Mouse (Mus musculus) urinary bladder, postnatal 10 days (tissue): Measurements from ENCODE around the gene Cops2.

Experiments
- DNase-seq: peaks from one replicate; pipeline ENCODE4 v3.0.0; 2022; ENCODE audit warnings: low spot score

Gene Cops2

DNA sequence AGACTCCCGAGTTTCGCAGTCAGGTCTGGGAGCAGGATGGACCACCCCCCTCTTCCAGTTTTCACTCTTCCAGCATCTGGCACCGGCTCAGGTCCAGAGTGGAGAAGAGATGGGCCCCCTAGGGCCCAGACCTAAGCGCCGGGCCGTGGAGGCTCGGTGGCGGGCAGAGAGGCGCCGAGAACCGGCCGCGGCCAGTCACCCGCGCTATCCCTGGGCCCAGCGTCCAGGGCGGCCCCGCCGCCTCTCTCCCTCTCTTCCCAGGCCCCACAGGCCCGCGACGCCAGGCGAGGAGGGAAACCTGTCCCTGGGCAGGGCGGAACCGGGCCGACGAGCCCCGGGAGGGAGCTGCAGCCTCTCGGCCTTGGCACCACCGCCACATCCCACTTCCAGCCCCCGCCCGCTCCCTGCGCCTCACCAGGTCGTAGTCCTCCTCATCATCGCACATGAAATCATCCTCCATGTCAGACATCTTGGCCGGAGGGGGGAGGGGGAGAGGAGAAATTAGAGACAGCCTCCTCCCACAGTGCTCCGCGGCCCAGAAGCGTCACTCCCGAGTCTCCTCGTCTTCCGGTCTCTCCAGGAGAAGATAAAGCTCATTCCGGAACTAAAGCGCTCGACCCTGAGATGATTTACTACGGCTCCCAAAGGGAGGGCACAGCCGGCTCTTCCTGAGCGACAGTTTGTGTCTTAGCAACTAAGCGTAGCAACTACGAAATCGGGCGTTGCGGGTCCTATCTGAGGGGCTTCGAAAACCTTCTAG lies at the start of gene Cops2, which contains the start of gene Galk2:
Cops2 (minus strand) TSS at position 619 of the 760 bp plus-strand sequence.
Galk2 (plus strand) TSS at position 589 of the 760 bp plus-strand sequence.
- peak; percentile 68 for DNase-seq

DNA sequence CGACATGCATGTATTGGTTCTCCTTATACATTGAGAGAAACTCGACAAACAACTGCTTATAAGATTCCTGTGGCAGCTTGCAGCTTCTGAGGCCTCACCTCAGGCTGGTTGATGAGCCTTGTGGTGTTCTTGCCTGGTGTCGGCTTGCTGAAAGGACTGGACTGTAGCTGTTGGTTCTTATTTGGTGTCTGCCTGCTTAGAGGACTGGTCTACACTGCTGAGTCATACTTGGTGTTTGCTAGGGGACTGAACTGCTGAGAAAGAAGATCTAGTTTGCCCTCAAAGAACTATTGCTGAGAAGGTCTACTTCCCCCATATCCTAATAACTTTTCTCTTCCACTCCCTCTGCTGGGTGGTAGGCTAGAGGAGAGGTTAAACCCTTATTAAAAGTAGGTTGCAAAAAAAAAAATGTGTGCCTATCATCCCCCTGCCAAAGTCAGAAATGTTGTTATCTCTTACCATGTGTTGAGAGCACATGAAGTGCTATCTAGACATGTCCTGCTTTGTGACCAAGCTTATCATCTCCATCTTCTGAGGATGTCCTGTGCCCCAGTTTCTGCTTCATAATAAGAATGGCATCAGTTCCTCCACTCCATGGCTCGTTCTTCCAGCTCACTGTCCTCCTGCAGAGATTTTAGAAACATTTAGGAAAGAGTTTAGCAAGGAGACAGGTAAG lies 48.8 kb upstream of the Cops2 start:
- no peak for DNase-seq

DNA sequence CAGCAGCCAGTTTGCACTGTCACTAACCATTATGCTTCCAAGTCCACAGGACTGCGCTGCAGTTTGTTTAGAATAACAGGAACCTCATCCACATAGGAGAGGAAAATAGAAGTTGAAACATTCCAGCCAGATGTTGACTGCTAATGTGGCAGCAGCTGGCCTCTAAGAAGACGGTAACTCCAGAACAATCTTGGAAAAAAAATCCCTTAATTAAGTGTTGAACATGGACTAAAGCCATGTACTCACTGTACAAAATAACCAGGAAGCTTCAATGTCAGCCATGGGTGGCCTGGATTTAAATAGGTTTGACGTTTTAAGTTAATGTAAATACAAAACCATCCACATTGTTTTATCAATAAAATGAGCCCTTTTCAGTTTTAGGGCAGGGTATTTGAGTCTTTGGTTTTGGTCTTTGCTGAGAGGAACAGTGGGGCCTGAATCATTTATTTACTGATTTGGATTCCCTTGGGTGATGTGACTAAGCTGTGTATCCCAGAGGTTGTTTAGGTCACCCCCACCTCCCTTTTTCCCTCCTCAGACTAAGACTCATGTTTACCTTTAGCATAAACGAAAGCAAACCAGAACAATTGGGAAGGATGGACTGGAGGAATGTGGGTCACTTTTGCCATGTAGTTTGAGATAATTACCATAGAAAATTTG lies 47.6 kb upstream of the Cops2 start:
- no peak for DNase-seq

DNA sequence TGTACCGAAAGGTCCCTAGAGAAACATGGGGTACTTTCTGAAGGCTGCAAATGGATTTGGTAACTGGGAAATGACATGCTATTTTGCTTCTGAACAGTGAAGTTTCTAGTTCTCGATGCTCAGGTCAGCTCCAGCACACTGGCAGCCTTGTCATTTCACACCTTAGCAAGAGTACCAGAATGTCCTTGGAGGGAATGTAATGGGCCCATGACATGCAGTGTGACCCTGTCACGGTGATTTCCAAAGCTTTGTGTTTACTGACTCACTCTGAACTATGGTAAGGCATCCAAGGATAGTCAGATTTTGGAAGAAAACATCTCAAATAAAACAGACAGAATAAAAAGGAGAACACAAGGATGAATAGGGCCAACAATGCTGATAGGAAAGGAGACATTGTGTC lies 42.5 kb upstream of the Cops2 start:
- no peak for DNase-seq

DNA sequence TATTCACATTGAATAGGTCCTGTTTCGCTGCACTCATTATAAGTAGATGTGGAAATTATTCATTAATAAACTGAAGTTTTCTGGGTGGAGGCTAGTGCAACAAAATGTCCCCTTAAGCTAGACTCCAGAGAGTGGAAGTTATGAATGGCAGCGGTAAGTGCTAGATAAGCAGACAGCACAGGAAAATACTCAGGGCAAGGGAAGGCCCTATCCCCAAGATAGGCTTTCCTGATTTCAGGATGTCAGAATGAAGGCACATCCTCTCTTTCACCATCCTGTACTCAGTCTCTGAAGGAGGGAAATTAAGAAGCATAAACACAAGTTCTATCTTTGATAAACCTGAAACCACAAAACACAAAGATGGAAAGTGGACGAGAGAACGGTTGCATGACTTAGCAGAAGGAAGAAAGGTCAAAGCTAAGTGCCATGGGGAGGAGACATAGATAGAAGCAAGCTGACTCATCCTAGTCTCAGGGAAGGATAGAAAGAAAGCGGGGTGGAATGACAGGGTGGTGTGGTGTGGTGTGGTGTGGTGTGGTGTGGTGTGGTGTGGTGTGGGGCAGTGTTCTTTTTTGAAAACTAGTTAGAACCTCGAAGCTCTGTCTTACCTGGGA lies 42.0 kb upstream of the Cops2 start:
- no peak for DNase-seq

DNA sequence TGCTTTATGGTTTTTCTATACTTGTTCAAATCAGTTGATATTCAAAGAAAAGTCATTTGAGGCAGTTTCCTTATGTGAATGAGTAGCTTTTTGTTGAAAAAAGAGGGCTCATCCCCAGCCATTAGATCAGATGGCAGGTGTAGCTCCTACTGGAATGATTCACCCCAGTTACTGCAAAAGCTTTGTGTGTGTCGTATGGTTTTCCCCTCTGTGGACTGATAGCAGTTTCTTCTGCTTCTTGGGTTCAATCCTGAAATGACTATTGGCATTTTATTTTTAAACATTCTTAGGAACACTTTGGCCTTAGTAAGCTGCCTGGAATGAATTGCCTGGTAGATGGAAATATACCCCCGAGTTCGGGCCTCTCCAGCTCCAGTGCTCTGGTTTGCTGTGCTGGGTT lies 37.4 kb upstream of the Cops2 start:
- no peak for DNase-seq

DNA sequence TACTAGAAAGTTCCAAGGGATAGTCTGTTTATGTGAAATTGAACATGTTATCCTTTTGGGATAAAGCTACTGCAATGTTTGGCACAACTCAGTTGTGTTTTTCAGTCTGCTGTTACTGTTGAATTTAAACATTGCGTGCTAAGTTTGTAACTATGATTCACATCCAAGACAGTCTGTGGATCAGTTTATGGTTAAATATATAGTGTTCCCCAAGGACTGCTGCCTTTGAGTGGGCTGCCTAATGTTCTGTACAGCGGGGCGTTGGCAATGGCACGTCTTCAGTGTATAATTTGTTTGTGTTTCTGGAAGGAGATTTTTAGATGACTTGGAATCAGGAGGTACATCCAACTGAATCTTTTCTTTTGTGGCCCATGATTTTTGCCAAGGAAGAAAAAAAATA lies 36.2 kb upstream of the Cops2 start:
- DNase-seq = no peak

DNA sequence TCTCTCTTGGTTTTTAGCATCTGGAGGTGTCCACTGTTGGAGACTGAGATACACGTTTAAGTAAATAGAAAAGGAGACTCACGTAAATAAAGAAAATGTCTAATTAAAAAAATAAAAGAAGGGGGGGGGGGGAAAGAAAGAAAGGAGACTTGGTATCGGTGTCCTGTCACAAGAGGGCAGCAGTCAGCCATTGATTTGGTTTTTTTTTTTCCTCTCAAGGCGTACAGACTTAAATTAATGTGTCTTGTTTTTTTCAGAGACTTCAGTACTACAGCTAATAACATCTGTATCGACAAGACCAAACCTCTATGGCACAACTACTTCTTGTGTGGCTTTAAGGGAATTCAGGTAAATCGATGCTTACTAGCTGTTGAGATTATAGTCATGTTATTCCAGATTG lies 34.2 kb upstream of the Cops2 start:
- no peak for DNase-seq

DNA sequence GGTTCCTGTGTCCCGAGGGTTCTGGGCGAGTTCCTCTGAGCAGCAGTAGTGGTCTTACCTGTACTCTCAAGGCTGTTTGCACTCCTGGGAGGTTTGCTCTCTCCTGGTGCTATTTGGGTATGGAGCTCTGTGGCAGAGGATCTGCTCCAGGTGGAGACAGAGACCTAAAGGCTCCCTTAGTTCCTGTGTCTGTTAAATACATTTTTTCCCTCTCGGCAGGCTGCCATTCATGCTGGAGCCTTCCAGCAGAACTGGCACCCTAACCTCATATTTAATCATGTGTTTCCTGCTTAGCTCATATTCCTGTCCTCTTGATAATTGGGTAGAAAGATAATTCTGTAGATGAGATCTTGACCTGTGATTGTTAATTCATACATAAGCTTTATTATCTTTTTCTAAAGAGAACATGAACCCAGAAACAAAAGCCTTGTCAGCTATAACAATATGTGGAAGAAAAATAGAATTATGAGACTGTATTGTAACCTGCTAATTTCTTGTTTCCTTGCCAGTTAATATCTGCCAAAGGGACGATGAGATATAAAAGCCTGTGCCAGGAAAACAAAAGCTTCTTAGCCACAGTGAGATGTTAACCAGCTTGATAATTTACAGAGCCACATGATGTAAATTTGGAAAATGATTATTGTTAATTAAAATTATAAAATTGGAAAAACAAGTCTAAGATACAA lies 27.1 kb upstream of the Cops2 start:
- DNase-seq = no peak

DNA sequence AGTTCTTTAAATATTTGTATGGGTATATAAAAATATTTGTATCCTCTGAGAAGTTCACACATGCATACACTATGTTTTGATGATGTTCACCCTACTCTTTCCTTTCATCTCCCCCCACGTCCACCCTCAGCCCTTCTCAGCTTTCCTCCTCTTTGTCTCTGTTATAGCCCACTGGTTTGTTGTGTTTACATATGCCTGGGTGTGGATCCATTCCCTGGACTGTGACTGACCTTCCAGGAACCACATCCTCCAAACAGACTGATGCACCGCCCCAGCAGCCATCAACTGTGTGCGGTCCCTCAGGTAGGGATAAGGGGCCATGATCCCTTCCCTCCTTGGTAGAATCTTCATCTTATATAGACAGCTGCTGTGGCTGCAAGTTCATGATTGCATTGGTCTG lies 11.2 kb upstream of the Cops2 start:
- no peak for DNase-seq

DNA sequence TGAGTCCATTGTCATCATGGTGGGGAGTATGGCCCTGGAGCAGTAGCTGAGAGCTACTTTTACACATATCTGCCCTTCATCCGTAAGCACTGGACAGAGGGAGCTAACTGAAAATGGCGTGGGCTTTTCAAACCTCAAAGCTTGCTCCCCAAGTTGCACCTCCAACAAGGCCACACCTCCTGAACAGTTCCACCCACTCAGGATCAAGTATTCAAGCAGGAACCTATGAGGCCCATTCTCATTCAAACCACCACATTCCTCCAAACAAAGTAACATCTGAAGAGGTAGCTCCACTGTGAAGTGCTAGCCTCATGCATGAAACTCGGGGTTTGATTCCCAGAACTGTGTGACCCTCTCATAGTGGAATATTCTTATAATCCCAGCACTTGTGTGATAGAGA lies 9.4 kb upstream of the Cops2 start:
- no peak for DNase-seq

DNA sequence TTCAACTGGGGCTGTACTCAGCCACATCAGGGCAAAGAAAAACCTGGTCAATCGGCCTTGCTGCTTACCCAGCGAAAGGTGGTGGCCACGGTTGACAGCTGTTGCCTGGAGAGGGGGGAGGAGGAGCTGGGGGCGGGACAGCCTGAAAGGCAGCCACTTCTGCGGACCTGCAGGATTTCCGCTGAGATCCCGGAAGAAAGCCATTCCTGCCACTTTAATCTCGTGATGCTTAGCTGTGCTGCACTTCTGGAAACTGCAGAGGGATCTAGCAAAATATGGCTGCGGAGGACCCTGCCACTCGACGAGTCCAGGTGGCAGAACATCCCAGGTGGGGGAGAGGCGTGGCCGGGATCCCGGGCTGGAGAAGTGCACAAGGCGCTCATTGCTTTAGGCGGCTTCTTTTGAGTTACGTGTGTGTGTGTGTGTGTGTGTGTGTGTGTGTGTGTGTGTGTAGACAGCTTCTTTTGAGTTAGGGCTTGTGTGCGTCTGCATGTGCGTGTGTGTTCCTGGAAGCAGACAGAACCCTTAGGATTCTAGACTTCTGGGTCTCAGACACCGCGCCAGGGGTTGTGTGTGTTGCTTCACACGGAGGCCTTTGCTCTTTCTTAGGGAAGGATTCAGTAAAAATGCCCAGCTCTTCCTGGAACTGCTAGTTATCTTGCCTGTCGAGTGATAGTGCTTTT lies 7.3 kb upstream of the Cops2 start:
- DNase-seq = peak; percentile 13

DNA sequence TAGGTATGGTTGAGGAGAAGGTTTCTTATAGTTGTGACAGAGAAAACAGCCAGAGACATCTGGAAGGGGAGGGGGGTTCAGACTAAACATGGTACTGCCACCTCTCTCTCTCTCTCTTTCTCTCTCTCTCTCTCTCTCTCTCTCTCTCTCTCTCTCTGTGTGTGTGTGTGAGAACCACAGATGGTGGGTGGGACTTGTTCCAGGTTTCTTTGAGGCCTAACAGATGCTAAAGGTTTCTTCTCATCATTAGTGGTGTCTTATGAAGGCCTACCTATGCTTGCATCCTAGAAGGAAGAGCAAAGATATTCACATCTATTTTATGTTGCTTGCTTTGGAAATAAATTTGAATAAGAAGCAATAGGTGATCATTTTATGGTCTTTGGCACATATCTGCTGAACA lies 6.6 kb upstream of the Cops2 start:
- no peak for DNase-seq

DNA sequence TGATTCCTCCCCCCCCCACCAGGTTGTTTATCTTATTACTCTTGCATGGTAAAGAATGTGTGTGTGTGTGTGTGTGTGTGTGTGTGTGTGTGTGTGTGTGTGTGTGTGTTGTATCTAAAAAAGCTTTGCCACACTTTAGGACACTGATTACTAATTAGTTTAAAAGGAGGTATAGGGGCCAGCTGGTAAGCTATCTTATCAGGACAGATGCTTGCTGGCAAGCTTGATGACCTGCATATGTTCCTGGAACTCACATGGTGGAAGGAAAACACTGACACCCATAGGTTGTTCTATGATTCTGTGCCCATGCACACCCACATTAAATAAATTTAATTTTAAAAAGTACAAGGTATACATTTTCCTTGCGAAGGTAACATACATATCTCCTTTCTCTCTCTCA lies 5.6 kb upstream of the Cops2 start:
- DNase-seq = no peak

DNA sequence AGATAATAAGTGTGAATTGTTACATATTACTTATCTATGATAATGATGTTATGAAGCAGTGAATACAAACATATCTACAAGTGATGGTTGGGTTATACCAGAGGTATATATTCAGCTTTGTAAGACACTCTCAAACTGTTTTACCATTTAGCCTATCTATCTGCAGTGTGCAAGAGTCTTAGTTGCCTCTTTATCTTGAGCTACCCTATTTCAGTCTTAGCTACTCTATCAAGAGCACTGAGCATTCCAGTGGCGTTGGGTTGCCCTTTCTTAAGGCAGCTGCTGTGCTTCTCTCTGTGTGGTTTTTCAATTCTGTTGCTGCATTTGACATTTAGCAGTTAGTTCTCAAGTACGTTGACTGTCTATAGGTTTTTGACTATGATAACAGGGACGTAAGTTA lies 4.9 kb upstream of the Cops2 start:
- DNase-seq = no peak

DNA sequence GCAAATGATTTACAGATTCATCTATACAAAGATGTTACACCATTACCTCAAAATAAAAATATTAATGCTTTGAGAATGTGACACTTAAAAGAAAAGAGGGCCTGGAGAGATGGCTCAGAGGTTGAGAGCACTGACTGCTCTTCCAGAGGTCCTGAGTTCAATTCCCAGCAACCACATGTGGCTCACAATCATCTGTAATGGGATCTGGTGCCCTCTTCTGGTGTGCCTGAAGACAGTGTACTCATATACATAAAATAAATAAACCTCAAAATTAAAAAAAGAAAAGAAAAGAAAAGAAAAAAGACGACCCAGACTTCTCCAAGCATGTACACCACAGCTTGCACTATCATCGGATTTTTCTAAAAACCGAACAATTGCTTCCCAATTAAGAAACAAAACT lies 1.2 kb downstream of the Cops2 start:
- DNase-seq = no peak

DNA sequence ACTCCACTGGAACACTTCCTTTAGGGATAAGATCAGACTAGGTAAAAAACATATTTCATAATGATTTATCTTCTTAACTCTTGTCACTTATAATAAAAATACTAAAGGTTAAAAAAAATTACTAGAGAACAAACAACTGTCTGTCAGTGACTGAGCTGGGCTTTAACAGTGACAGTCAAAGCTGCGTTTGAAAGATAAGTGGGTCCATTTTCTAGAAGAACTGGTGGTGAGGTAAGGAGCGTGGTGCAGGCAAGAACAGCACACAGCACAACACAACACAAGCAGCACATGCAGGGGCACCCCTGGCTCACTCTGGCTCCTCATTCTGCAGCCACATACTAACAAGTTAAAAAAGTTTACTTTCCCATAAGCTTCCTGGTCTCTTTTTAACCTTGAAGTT lies 7.7 kb downstream of the Cops2 start:
- no peak for DNase-seq

DNA sequence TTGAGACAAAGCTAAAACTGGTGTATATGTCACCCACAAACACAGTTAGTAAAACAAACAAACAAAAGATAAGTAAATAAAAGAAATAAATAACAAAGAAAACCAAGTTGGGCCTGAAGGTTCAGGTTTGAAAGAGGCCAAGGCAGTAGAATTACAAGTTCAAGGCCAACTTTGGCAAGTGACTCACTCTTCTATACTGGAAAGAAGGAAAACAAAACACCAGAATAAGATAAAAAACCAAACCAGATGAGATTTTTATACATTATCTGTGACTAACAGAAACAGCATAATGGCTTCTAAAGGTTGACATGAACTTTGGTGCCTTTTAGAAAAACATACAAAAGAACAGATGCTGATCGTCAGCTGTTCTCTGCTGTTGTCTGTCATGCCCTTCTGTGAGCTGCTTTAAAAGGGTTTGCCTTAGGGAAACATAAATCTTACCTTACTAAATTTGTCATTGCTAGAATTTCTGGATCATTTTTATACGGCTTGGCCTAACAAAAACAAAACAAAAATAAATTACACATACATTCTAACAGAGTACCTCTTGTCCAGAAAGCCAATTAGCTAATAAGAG lies 20.1 kb downstream of the Cops2 start:
- DNase-seq = no peak

DNA sequence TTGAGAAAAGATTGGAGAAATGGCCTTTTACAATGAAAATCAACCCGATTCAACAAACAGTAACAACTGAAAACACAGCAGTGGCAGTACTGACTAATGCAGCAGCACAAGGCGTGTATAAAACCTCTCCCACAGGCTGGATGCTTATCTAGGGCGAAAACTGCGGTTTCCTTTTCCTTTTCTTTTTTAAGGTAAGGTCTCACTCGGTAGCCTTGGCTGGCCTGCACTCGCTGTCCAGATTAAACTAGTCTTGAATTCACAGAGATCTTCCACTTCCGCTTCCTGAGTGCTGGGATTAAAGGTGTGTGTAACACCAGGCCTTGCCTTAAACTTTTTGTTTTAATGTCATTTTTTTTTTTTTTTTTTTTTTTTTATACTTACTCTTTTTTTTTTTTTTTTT lies 20.8 kb downstream of the Cops2 start:
- no peak for DNase-seq

DNA sequence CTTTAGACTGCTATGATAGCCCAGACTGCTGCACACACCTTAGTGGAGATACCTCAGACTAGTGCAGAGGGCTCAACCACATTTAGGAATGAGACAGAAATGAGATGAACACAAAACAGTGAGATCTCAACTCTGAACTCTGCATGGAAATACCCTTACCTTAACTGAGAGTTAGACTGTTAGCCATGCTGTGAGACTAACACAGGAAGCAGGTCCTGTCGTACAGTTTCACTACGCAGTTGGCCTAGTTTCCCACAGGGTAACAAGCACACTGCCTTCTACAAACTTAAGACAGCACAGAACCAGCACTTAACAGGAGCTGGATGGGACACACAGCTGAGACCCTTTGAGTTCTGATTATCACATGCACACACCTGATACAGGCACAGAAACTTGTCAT lies 29.0 kb downstream of the Cops2 start:
- DNase-seq = no peak

DNA sequence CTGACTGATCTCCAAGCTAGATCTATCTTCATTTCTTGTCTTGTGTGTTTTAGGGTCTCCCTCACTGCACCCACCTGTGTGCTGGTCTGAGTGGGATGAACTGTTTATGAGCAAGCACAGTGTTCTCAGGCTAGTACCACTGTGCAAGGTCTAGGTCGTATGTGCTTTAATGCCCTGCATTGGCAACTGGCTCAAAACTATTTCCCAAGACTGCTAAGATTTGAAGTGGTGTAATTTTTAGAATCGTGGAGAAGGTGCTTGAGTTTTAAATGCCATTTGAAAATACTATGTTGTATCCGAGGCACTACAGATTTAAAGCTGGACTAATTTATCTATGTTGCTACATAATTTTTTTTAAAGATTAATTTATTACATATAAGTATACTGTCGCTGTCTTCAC lies 31.0 kb downstream of the Cops2 start:
- DNase-seq = no peak
